Mouse (Mus musculus) gastrocnemius, adult 2 months (tissue): Measurements from ENCODE around the gene Pdia4. TPM values are rescaled to one million over a fixed set of nuclear protein-coding genes. Genes with fewer than 3 reads are reported as not detected.
"Not testable (repeated sequence)": the region's sequence is repeated elsewhere in the genome, so short reads cannot be mapped to it uniquely, and the experiment has no call there.

Source experiments
- DNase-seq: peaks from one replicate; pipeline ENCODE4 v3.0.0; 2022
- H3K27ac ChIP-seq: fragments of 200-600 bp; 2 replicates; pipeline ENCODE4 v1.8.1; 2022; ENCODE audit warnings: mild to moderate bottlenecking
- H3K4me3 ChIP-seq: fragments of 200-600 bp; 2 replicates; pipeline ENCODE4 v1.8.1; 2022; ENCODE audit warnings: mild to moderate bottlenecking, moderate library complexity
- CTCF ChIP-seq: fragments of 200-600 bp; IDR thresholded peaks from 2 replicates; pipeline ENCODE4 v1.8.1; 2022; ENCODE audit warnings: antibody characterized with exemption, mild to moderate bottlenecking, moderate library complexity
- intact Hi-C: fragments of 180-260 bp; cut with DNase I; formaldehyde crosslinking; loops from one replicate; pipeline ENCODE4 v1.15.1; 2025
- total RNA-seq, 2 experiments: library from RNA; stranded (reverse); gene quantifications; 2 replicates each; pipeline ENCODE4 v1.2.3; 2021

The Pdia4 gene
- total RNA-seq, 2 experiments from 2014 or later = 11.2 to 18.9 TPM

GRCm38 (mm10) chr6:47805520-47805919 lies 7.7 kb downstream of the Pdia4 start:
- intact Hi-C loops = no loop called here
- Histone ChIP-seq H3K4me3 (no peak overlapping the region), H3K27ac (no peak overlapping the region)
- no peak for DNase-seq
- no peak for TF ChIP-seq CTCF

GRCm38 (mm10) chr6:47799079-47799478 lies 14.2 kb downstream of the Pdia4 start:
- H3K27ac ChIP-seq = no peak overlapping the region
- intact Hi-C loops = loop anchor here (1.0 kb wide), 1 partner anchor 31 kb away; the partner anchor contains the start of gene Zfp786
- DNase-seq = peak; percentile 52
- peak; percentile 90 for TF ChIP-seq CTCF
- no peak overlapping the region for H3K4me3 ChIP-seq

- intact Hi-C loops = no loop called here
- peak; percentile 53 for TF ChIP-seq CTCF
- no peak overlapping the region for H3K4me3 ChIP-seq
- no peak overlapping the region for H3K27ac ChIP-seq
- DNase-seq = peak; percentile 46
Observed at GRCm38 (mm10) chr6:47794106-47794830, 19.0 kb downstream of the Pdia4 start.

GRCm38 (mm10) chr6:47793284-47793683 lies 19.9 kb downstream of the Pdia4 start:
- Histone ChIP-seq H3K27ac (no peak overlapping the region), H3K4me3 (no peak overlapping the region)
- DNase-seq = no peak
- intact Hi-C loops = no loop called here
- TF ChIP-seq CTCF = no peak

GRCm38 (mm10) chr6:47792533-47792932 lies 20.7 kb downstream of the Pdia4 start:
- DNase-seq = no peak
- TF ChIP-seq CTCF = no peak
- intact Hi-C loops = no loop called here

GRCm38 (mm10) chr6:47790745-47791144 lies 22.5 kb downstream of the Pdia4 start:
- H3K4me3 ChIP-seq = no peak overlapping the region
- TF ChIP-seq CTCF = no peak

More at GRCm38 (mm10) chr6:47792533-47792932, 20.7 kb downstream of the Pdia4 start:
- Histone ChIP-seq H3K27ac (no peak overlapping the region), H3K4me3 (no peak overlapping the region)

GRCm38 (mm10) chr6:47788821-47789220 lies 24.4 kb downstream of the Pdia4 start:
- Histone ChIP-seq H3K27ac (peak overlapping the region; percentile 98), H3K4me3 (peak overlapping the region; percentile 78)
- DNase-seq = no peak
- intact Hi-C loops = no loop called here
- no peak for TF ChIP-seq CTCF

More at GRCm38 (mm10) chr6:47790745-47791144, 22.5 kb downstream of the Pdia4 start:
- H3K27ac ChIP-seq = no peak overlapping the region
- intact Hi-C loops = no loop called here
- peak; percentile 32 for DNase-seq

- peak overlapping the region; percentile 78 for H3K4me3 ChIP-seq
- peak overlapping the region; percentile 98 for H3K27ac ChIP-seq
- DNase-seq = peak; percentile 88
- intact Hi-C loops = no loop called here
- no peak for TF ChIP-seq CTCF
Observed at GRCm38 (mm10) chr6:47787941-47788736, 25.1 kb downstream of the Pdia4 start.

GRCm38 (mm10) chr6:47784707-47785412 lies 28.4 kb downstream of the Pdia4 start:
- intact Hi-C loops = no loop called here
- no peak overlapping the region for H3K27ac ChIP-seq
- no peak for DNase-seq
- no peak for TF ChIP-seq CTCF
- no peak overlapping the region for H3K4me3 ChIP-seq

GRCm38 (mm10) chr6:47781091-47781968 lies 31.9 kb downstream of the Pdia4 start:
- TF ChIP-seq CTCF = peak; percentile 29; the same call in 1 of the 2 replicates
- peak; percentile 27 for DNase-seq
- Histone ChIP-seq H3K4me3 (peak overlapping the region; percentile 75), H3K27ac (peak overlapping the region; percentile 95)
- intact Hi-C loops = no loop called here

- no peak for TF ChIP-seq CTCF
- intact Hi-C loops = no loop called here
- H3K4me3 ChIP-seq = peak overlapping the region; percentile 75
- DNase-seq = no peak
- peak overlapping the region; percentile 95 for H3K27ac ChIP-seq
Observed at GRCm38 (mm10) chr6:47780576-47781013, 32.6 kb downstream of the Pdia4 start.

- DNase-seq, intact Hi-C loops, H3K27ac ChIP-seq: not testable (repeated sequence)
- H3K4me3 ChIP-seq = peak overlapping the region; percentile 36; the same call in 1 of the 2 replicates
Observed at GRCm38 (mm10) chr6:47771760-47772159, 41.5 kb downstream of the Pdia4 start.

GRCm38 (mm10) chr6:47771113-47771512 lies 42.1 kb downstream of the Pdia4 start:
- H3K4me3 ChIP-seq, H3K27ac ChIP-seq, DNase-seq, intact Hi-C loops: not testable (repeated sequence)

GRCm38 (mm10) chr6:47769861-47770260 lies 43.4 kb downstream of the Pdia4 start:
- DNase-seq, intact Hi-C loops, H3K4me3 ChIP-seq, H3K27ac ChIP-seq: not testable (repeated sequence)

GRCm38 (mm10) chr6:47768520-47768919 lies 44.7 kb downstream of the Pdia4 start:
- DNase-seq, H3K4me3 ChIP-seq, H3K27ac ChIP-seq, intact Hi-C loops: not testable (repeated sequence)

GRCm38 (mm10) chr6:47767355-47767754 lies 45.9 kb downstream of the Pdia4 start:
- H3K4me3 ChIP-seq, DNase-seq, intact Hi-C loops, H3K27ac ChIP-seq: not testable (repeated sequence)
